Mouse (Mus musculus) ES-E14 (cell line): ENCODE measurements around the gene Slc28a2. TPM values are rescaled to one million over a fixed set of nuclear protein-coding genes. Genes with fewer than 3 reads are reported as not detected.
"Not testable (repeated sequence)": the region's sequence is repeated elsewhere in the genome, so short reads cannot be mapped to it uniquely, and the experiment has no call there.

Experiments used
- DNase-seq: peaks from one replicate; pipeline ENCODE4 v3.0.0-alpha.2; 2013; ENCODE audit warnings: low read depth, low spot score
- H3K27ac ChIP-seq: 2 replicates; pipeline ENCODE4 v1.5.1; 2012; ENCODE audit warnings: low read depth, mild to moderate bottlenecking, low read length, moderate library complexity, mixed read lengths; ENCODE audit not compliant: poor library complexity, insufficient read depth, severe bottlenecking
- H3K36me3 ChIP-seq: 2 replicates; pipeline ENCODE4 v1.6.1; 2012; ENCODE audit warnings: mild to moderate bottlenecking, low read length, moderate library complexity, mixed read lengths; ENCODE audit not compliant: control insufficient read depth, poor library complexity, insufficient read depth, severe bottlenecking
- H3K4me1 ChIP-seq, 2 experiments: fragments of 150-350 bp in 1 of 2; sonication (generic) in 1 of 2; 2 replicates each; pipeline ENCODE4 v1.6.1; 2012; ENCODE audit warnings: low read length in 2 of 2, mild to moderate bottlenecking in 1 of 2, mixed read lengths in 1 of 2; ENCODE audit not compliant: control insufficient read depth in 2 of 2, insufficient read depth in 2 of 2, poor library complexity in 1 of 2
- H3K4me3 ChIP-seq, 2 experiments: fragments of 150-350 bp in 1 of 2; sonication (generic) in 1 of 2; 2 replicates each; pipeline ENCODE4 v1.5.1; 2012; ENCODE audit warnings: low read length in 2 of 2, low read depth in 1 of 2, mild to moderate bottlenecking in 1 of 2, mixed read lengths in 1 of 2; ENCODE audit not compliant: insufficient read depth in 1 of 2, poor library complexity in 1 of 2, severe bottlenecking in 1 of 2
- H3K9ac ChIP-seq: 2 replicates; pipeline ENCODE4 v1.6.1; 2012; ENCODE audit warnings: low read depth, mild to moderate bottlenecking, low read length, mixed read lengths; ENCODE audit not compliant: poor library complexity, insufficient read depth, severe bottlenecking
- H3K9me3 ChIP-seq: fragments of 150-350 bp; sonication (generic); 2 replicates; pipeline ENCODE4 v1.6.1; 2012; ENCODE audit warnings: low read depth, mild to moderate bottlenecking, low read length; ENCODE audit not compliant: control insufficient read depth, insufficient read depth
- CHD2 ChIP-seq: IDR thresholded peaks from 2 replicates; pipeline ENCODE4 v1.6.1; 2014; ENCODE audit warnings: mild to moderate bottlenecking, low read depth, low read length, inconsistent platforms
- HCFC1 ChIP-seq: IDR thresholded peaks from 2 replicates; pipeline ENCODE4 v1.6.1; 2012; ENCODE audit warnings: low read length, inconsistent platforms, borderline replicate concordance; ENCODE audit not compliant: insufficient read depth
- MAFK ChIP-seq: IDR thresholded peaks from 2 replicates; pipeline ENCODE4 v1.6.1; 2014; ENCODE audit warnings: mild to moderate bottlenecking, low read depth, low read length, inconsistent platforms; ENCODE audit not compliant: insufficient read depth
- ZC3H11A ChIP-seq: IDR thresholded peaks from 2 replicates; pipeline ENCODE4 v1.6.1; 2012; ENCODE audit warnings: low read depth, mild to moderate bottlenecking, inconsistent platforms, low read length, borderline replicate concordance
- ZNF384 ChIP-seq: IDR thresholded peaks from 2 replicates; pipeline ENCODE4 v1.6.1; 2012; ENCODE audit warnings: low read depth, low read length, inconsistent platforms
- in situ Hi-C, 2 experiments: fragments of 600-800 bp; cut with MboI; formaldehyde crosslinking; loops; one replicate each; pipeline ENCODE4 v1.15.1; 2025; ENCODE audit warnings: low sequenced_read_pairs in 2 of 2, inconsistent platforms in 1 of 2; ENCODE audit not compliant: unreplicated experiment in 2 of 2
- total RNA-seq: library from RNA; depleted of rRNA; stranded (reverse); fragments of 300-350 nt; gene quantifications from 2 replicates; pipeline ENCODE4 v1.2.3, GENCODE M21; 2012; rRNA removed

Slc28a2 gene
- total RNA-seq: 0.16 and 0.36 TPM in 2 replicates

DNA sequence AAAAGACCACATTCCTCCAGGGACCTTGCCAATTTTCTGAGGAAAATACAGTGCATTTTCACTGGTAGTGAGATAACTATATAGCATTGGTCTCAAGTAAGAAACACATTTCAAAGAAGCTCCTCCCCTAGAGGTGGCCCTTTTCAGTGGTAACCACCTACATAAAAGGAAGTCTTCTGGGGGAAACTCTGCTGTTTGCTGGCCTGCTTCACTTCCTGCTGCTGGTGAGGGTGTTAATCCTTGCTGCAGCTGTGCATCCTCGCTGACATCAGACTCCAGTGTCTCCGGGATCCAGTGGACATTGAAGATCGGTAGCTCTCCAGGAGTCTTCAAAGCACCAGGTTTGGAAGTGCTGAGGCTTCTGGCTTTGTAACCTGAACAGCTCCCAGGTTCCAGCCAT is at the start of gene Slc28a2:
Slc28a2 (plus strand) TSS at position 278 of the 400 bp plus-strand sequence.
- in situ Hi-C loops, H3K27ac ChIP-seq, H3K9me3 ChIP-seq, H3K9ac ChIP-seq, DNase-seq, H3K4me3 ChIP-seq, H3K4me1 ChIP-seq, H3K36me3 ChIP-seq: not testable (repeated sequence)

DNA sequence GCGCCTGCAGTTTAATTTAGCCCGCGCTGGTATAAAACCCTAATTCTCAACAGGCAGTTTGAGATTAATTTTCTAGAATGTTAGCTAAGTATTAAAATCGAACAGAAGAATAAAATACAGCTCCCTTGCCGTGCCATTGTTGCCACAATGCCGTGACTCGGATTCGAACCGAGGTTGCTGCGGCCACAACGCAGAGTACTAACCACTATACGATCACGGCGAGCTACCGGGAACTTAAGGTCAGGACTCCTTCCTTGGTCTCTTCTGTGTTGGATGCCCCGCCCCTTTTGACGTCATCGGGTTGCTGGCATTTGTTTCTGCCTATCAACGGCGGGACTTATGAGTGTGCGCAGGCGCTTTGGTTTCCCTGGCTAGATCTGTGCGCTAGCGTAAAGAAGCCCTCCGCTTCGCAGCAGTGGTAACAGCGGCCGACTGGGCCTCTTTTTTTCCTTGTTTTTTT is 49.0 kb upstream of the Slc28a2 start:
- Histone ChIP-seq H3K9ac (peak overlapping the region; percentile 78; the same call in 1 of the 2 replicates), H3K27ac (no peak overlapping the region; the same call in 1 of the 2 replicates), H3K36me3 (no peaks in the 10 kb centered on the region), H3K4me1 (0 out of 4 replicates have a peak, but pooled peaks cover 0 to 3% of the 10 kb centered on the region in 2 experiments), H3K9me3 (no peaks in the 10 kb centered on the region), H3K4me3 (peak overlapping the region; percentile 71 to 77; a peak in 3 of 4 replicates)
- in situ Hi-C loops: no loop called here
- peak; percentile 92 for DNase-seq
- TF ChIP-seq HCFC1 (no peak), ZNF384 (no peak), MAFK (peak; percentile 92)

DNA sequence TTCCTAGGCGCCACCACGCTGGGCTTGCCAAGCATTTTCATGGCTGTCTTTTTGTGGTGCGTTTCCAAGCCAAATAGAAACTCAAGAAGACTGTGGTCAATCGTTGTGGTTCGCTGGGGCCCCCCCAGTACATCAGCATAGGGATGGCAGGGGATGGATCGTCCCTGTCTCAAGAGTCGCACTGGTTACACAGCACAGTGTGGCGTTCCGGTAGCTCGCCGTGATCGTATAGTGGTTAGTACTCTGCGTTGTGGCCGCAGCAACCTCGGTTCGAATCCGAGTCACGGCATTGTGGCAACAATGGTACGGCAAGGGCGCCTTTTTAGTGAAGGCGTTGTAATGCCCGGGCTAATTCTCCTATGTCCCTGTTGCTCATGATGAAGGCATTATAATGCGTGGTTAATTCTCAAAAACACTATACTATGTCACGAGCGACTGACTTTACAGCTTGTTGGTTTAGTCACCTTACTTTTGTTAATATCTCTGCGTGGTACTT is 48.5 kb upstream of the Slc28a2 start:
- Histone ChIP-seq H3K9ac (peak overlapping the region; percentile 78), H3K9me3 (no peaks in the 10 kb centered on the region), H3K27ac (peak overlapping the region; percentile 14; the same call in 1 of the 2 replicates), H3K4me3 (peak overlapping the region; percentile 71 to 77), H3K4me1 (0 out of 4 replicates have a peak, but pooled peaks cover 0 to 3% of the 10 kb centered on the region in 2 experiments), H3K36me3 (no peaks in the 10 kb centered on the region)
- in situ Hi-C loops: no loop called here
- TF ChIP-seq MAFK (peak; percentile 74), HCFC1 (no peak), ZC3H11A (no peak), ZNF384 (no peak), CHD2 (no peak)
- no peak for DNase-seq

DNA sequence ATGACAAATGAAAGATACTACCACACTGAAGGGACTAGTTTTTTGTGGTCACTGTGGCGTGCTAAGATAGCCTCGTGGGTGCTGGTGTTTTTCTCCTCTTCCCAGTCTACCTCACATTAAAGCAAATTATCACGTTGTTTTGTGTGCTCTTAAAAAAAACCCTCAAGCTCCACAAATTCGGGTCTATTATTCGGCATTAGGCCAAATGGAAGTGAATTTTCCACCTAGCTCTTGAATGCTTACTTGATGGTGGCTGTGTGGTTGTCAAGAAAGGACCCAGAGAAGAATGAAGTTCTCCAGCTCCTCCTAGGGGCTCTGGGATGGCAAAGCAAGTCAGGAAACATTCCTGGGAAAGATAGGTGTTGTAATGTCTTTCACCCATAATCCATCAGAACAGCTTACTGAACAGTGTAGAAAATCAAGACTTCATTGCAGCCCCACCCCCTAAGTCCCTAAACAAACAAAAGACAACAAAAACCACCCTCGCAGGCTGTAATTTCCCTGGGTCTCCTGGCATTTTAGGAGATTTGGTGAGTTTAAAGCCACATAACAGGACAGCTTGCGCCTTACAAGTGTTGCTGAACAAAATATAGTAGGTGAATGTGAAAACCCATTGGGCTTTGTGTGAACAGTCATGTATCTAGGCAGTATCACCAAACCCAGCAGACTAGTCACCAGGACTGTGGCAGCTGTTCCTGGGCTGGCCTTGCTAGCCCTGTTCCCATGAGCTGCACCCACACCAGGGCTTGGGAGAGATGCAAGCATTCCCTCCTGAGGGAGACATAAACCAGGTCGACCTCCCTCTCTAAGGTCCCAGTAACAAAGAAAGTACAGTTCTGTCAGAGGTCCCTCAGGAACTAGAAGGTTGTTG is 47.6 kb upstream of the Slc28a2 start:
- 0 out of 4 replicates have a peak, but pooled peaks cover 0 to 3% of the 10 kb centered on the region in 2 experiments for H3K4me1 ChIP-seq
- no peaks in the 10 kb centered on the region for H3K36me3 ChIP-seq
- no peak overlapping the region for H3K9ac ChIP-seq
- TF ChIP-seq ZC3H11A: peak; percentile 58; the same call in 1 of the 2 replicates
- TF ChIP-seq MAFK: no peak
- no peaks in the 10 kb centered on the region for H3K9me3 ChIP-seq
- DNase-seq: peak; percentile 69
- no peak overlapping the region for H3K27ac ChIP-seq
- in situ Hi-C loops: no loop called here
- H3K4me3 ChIP-seq: peak overlapping the region; percentile 8 to 62; a peak in 3 of 4 replicates

DNA sequence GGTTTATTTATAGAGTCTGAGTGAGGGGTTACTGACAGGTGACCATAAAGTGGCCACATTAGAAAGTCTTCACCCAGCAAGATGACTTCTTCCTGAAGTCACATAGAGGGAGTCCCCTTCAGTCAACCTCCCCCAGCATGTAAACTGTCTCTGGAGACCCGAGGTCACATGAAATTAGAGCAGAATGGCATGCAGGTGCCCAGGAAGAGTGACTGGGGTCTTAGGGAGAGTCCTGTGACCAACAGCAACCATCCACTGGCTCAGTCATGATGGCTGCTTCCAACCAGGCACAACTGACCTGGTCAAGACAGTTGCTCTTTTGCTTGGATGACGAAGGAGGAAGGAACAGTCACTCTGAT is 47.0 kb upstream of the Slc28a2 start:
- Histone ChIP-seq H3K4me3 (no peak overlapping the region), H3K4me1 (0 out of 4 replicates have a peak, but pooled peaks cover 0 to 3% of the 10 kb centered on the region in 2 experiments), H3K27ac (no peak overlapping the region), H3K36me3 (no peaks in the 10 kb centered on the region), H3K9ac (no peak overlapping the region), H3K9me3 (no peaks in the 10 kb centered on the region)
- TF ChIP-seq ZC3H11A: no peak
- TF ChIP-seq HCFC1: no peak
- no peak for TF ChIP-seq MAFK
- TF ChIP-seq CHD2: no peak
- TF ChIP-seq ZNF384: no peak
- in situ Hi-C loops: no loop called here
- DNase-seq: no peak
